In genomic region chr6:134154746-134155145, GRCm38 (mm10) we compare ENCODE assay signal across 15 mouse cellular contexts.
"Had no signal": no experiment of that assay in that cellular context is flagged by ENCODE, and none has a peak within 500 bp of the region (broad histone marks: within the 10 kb centered on the region; RNA-seq: fewer than 3 reads in every experiment).

No protein-coding gene starts in this region.

- H3K27ac ChIP-seq: kidney, embryonic 15.5 days; limb, embryonic 15.5 days; liver, embryonic 12.5 days; midbrain, embryonic 10.5 days; midbrain, embryonic 15.5 days; neural tube, embryonic 12.5 days had no signal

- H3K27me3 ChIP-seq: kidney, embryonic 15.5 days; limb, embryonic 15.5 days; liver, embryonic 12.5 days; midbrain, embryonic 15.5 days; neural tube, embryonic 12.5 days had no signal

- DNase-seq: layer of hippocampus, adult 9-11 months; layer of hippocampus, postnatal 36 days; lung, embryonic 14.5 days; lung, postnatal 10 days; lung, postnatal 4 days; right cerebral cortex, postnatal 4 days; spleen, adult 18-20 months; thymus, adult 18-20 months; thymus, postnatal 14 days had no signal

- H3K9ac ChIP-seq: kidney, embryonic 15.5 days; limb, embryonic 15.5 days; liver, embryonic 12.5 days; lung, embryonic 14.5 days; midbrain, embryonic 15.5 days; neural tube, embryonic 12.5 days had no signal

- H3K4me2 ChIP-seq: kidney, embryonic 15.5 days; limb, embryonic 15.5 days; liver, embryonic 12.5 days; lung, embryonic 14.5 days; midbrain, embryonic 15.5 days; neural tube, embryonic 12.5 days had no signal

- H3K36me3 ChIP-seq: kidney, embryonic 15.5 days; limb, embryonic 15.5 days; midbrain, embryonic 10.5 days; midbrain, embryonic 15.5 days; neural tube, embryonic 12.5 days had no signal

- ATAC-seq: liver, embryonic 12.5 days; midbrain, embryonic 15.5 days had no signal

- H3K4me3 ChIP-seq: kidney, embryonic 15.5 days; limb, embryonic 15.5 days; liver, embryonic 12.5 days; midbrain, embryonic 10.5 days; midbrain, embryonic 15.5 days; neural tube, embryonic 12.5 days had no signal

- H3K9me3 ChIP-seq: kidney, embryonic 15.5 days; limb, embryonic 15.5 days; liver, embryonic 12.5 days; midbrain, embryonic 10.5 days; midbrain, embryonic 15.5 days; neural tube, embryonic 12.5 days had no signal
